Mouse (Mus musculus): Measurements from ENCODE around the gene AC131692.1.

- TF ChIP-seq CTCF (IDR thresholded peaks at IDR 0.05; ENCODE audit: low read depth, low read length) (no peak), POLR2A (IDR thresholded peaks at IDR 0.05; ENCODE audit: insufficient read depth, low read length) (no peak)
Measured at GRCm38 (mm10) chr19:6047899-6048166, 46.4 kb upstream of the AC131692.1 start.

Data from ES-Bruce4 (cell line).